Mouse (Mus musculus) lung, postnatal 0 days (tissue): Measurements from ENCODE around the gene Hoxa9.

ENCODE experiments used
- CTCF ChIP-seq: IDR thresholded peaks from 2 replicates; pipeline ENCODE4 v1.5.1; 2016; ENCODE audit warnings: antibody characterized with exemption, mild to moderate bottlenecking
- EP300 ChIP-seq: IDR thresholded peaks from 2 replicates; pipeline ENCODE4 v1.6.1; 2016; ENCODE audit warnings: antibody characterized with exemption, mild to moderate bottlenecking, control low read depth

DNA sequence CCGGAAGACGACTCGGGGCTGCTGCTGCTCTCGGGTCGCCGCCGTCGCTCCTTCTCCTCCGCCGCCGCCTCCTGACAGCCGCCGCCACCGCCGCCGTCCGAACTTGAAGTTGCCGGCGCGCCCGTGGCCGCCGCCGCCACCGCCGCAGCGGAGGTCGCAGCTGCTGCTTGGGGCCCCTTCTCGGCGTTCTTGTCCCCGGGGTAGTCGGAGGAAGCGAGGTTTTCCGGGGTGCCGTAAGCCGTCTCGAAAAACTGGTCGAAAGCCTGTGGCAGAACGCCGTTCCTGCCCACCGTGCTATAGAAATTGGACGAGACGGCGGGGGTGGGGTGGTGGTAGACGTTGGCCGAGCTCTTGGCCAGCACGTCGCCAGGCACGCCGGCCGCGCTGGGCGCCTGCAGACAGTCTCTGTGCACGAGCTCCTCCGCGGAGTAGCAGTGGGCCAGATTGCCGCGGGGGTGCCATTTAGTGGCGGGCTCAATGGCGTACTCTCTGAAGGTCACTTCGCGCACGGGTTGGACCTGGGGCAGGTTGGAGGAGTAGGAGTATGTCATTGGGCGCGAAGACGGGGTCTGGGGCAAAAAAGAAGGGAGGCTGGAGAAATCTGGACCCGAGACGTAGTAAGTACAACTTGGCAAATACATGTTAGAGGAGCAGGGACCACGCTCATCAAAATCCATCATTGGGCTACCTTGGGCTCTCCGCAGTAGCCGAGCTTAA is 14.3 kb upstream of the Hoxa9 start:
- TF ChIP-seq CTCF: no peak
- TF ChIP-seq EP300: no peak
